Mouse (Mus musculus) hindbrain, embryonic 11.5 days (tissue): ENCODE measurements around the gene Atp8b4. TPM values are rescaled to one million over a fixed set of nuclear protein-coding genes. Genes with fewer than 3 reads are reported as not detected.

Source experiments
- ATAC-seq: fragments of 200-750 bp; cut with Nextera tagmentation; 2 replicates; pipeline ENCODE4 v1.8.0; 2017; ENCODE audit warnings: mild to moderate bottlenecking, moderate TSS enrichment, moderate library complexity; ENCODE audit not compliant: low FRiP score
- DNase-seq: peaks from one replicate; pipeline ENCODE4 v3.0.0-alpha.2; 2015; ENCODE audit warnings: low spot score
- H3K27ac ChIP-seq: fragments of 300-500 bp; sonication (generic); 2 replicates; pipeline ENCODE4 v1.5.1; 2014; ENCODE audit warnings: mild to moderate bottlenecking, low read depth, low read length
- H3K27me3 ChIP-seq: fragments of 300-500 bp; sonication (generic); 2 replicates; pipeline ENCODE4 v1.6.1; 2014; ENCODE audit warnings: mild to moderate bottlenecking, low read length, moderate library complexity, mixed read lengths; ENCODE audit not compliant: control insufficient read depth, insufficient read depth
- H3K36me3 ChIP-seq: fragments of 300-500 bp; sonication (generic); 2 replicates; pipeline ENCODE4 v1.6.1; 2014; ENCODE audit warnings: mild to moderate bottlenecking, low read length, moderate library complexity, mixed read lengths; ENCODE audit not compliant: control insufficient read depth, insufficient read depth
- H3K4me1 ChIP-seq: fragments of 300-500 bp; sonication (generic); replicated peaks from 2 replicates; pipeline ENCODE4 v1.6.1; 2014; ENCODE audit warnings: low read length, mixed read lengths; ENCODE audit not compliant: control insufficient read depth, insufficient read depth
- H3K4me2 ChIP-seq: fragments of 300-500 bp; sonication (generic); replicated peaks from 2 replicates; pipeline ENCODE4 v1.6.1; 2014; ENCODE audit warnings: mild to moderate bottlenecking, low read depth, low read length
- H3K4me3 ChIP-seq: fragments of 300-500 bp; sonication (generic); 2 replicates; pipeline ENCODE4 v1.5.1; 2014; ENCODE audit warnings: low read depth, low read length
- H3K9ac ChIP-seq: fragments of 300-500 bp; sonication (generic); 2 replicates; pipeline ENCODE4 v1.6.1; 2014; ENCODE audit warnings: low read depth, low read length
- H3K9me3 ChIP-seq: fragments of 300-500 bp; sonication (generic); 2 replicates; pipeline ENCODE4 v1.6.1; 2016; ENCODE audit warnings: low read length; ENCODE audit not compliant: control insufficient read depth
- WGBS: fragments of 180-500 bp; shearing (Covaris S2); extraction: QIAGEN DNeasy Blood & Tissue Kit; methylation state at CpG from one replicate; pipeline ENCODE4 v1.1.7; 2014; 5-methylcytosine and 5-hydroxymethylcytosine counted together
- polyA plus RNA-seq: library from polyadenylated mRNA; unstranded; fragments of >200 nt; fragmentation: Nextera tagmentation; extraction: Ambion mirVana; gene quantifications from 2 replicates; pipeline ENCODE4 v1.2.1, GENCODE M21; 2014

The Atp8b4 gene
- polyA plus RNA-seq, 1 experiment from 2014 or later: 0.06 TPM

DNA sequence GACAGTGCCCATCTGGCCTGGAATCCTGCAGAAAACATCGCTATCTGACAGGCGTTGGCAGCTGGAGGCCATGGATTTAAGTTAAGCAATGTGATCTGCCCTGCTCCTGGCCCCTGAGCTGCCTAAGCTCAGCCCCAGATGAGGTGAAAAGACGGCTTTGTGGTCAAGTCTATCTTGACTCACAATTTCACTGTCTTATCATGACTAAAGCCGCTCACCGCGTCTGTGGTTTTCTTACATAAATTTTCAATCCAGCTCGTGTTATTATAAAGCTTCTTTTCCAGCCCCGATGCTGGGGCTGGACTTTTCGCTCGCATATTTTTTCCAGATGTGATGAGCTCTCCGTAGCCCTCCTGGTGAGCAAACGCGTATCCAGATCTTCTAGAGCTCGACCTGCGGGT lies 177.8 kb downstream of the Atp8b4 start:
- H3K36me3 ChIP-seq: no peaks in the 10 kb centered on the region
- ATAC-seq (no peak), DNase-seq (peak; percentile 9)
- H3K4me3 ChIP-seq: no peak overlapping the region
- no peak overlapping the region for H3K9ac ChIP-seq
- H3K27me3 ChIP-seq: no peaks in the 10 kb centered on the region
- WGBS: 77% methylated on average over 15 of the region's 15 CpGs
- H3K27ac ChIP-seq: no peak overlapping the region
- H3K4me1 ChIP-seq: no peaks in the 10 kb centered on the region
- no peaks in the 10 kb centered on the region for H3K9me3 ChIP-seq
- H3K4me2 ChIP-seq: no peak overlapping the region

GRCm38 (mm10) chr2:126318071-126318470 lies 182.4 kb downstream of the Atp8b4 start:
- Histone ChIP-seq H3K9me3 (no peaks in the 10 kb centered on the region), H3K4me2 (no peak overlapping the region), H3K9ac (no peak overlapping the region), H3K36me3 (no peaks in the 10 kb centered on the region), H3K27ac (no peak overlapping the region), H3K4me1 (no peaks in the 10 kb centered on the region), H3K4me3 (no peak overlapping the region), H3K27me3 (no peaks in the 10 kb centered on the region)
- 83% methylated on average over 6 of the region's 6 CpGs for WGBS
- no peak for ATAC-seq
- no peak for DNase-seq

DNA sequence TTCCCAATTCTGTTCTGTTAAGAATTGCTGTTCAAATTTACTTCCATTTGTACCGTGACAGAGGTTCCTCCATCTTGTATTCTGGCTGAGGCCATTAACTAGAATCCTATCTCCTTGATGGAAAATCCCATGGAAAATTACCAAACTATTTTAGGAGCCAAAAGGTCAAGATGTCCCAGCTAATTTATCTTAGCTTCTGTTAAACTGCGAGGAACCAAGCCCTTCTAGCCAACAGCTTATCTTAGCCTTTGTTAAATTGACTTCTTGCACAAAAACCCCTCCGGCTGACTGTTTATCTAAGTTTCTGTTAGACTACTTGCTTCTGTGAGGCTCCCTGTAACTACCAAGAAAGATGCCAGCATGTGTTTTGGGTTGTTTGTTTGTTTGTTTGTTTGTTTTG lies 183.5 kb downstream of the Atp8b4 start:
- Histone ChIP-seq H3K27ac (no peak overlapping the region), H3K4me1 (no peaks in the 10 kb centered on the region), H3K9ac (no peak overlapping the region), H3K36me3 (no peaks in the 10 kb centered on the region), H3K9me3 (no peaks in the 10 kb centered on the region), H3K27me3 (no peaks in the 10 kb centered on the region), H3K4me2 (no peak overlapping the region), H3K4me3 (no peak overlapping the region)
- DNase-seq (no peak), ATAC-seq (no peak)
- WGBS: 79% methylated on average over 3 of the region's 3 CpGs

- no peaks in the 10 kb centered on the region for H3K9me3 ChIP-seq
- no peaks in the 10 kb centered on the region for H3K27me3 ChIP-seq
- H3K4me3 ChIP-seq: no peak overlapping the region
- DNase-seq: no peak
- no peak overlapping the region for H3K9ac ChIP-seq
- H3K27ac ChIP-seq: no peak overlapping the region
- no peaks in the 10 kb centered on the region for H3K4me1 ChIP-seq
- no peak overlapping the region for H3K4me2 ChIP-seq
- no peaks in the 10 kb centered on the region for H3K36me3 ChIP-seq
- 90% methylated on average over 2 of the region's 2 CpGs for WGBS
- no peak for ATAC-seq
Observed at GRCm38 (mm10) chr2:126316346-126316745, 184.1 kb downstream of the Atp8b4 start.

GRCm38 (mm10) chr2:126311056-126311455 lies 189.4 kb downstream of the Atp8b4 start:
- Histone ChIP-seq H3K9ac (no peak overlapping the region), H3K4me3 (no peak overlapping the region), H3K9me3 (no peaks in the 10 kb centered on the region), H3K4me2 (no peak overlapping the region), H3K27me3 (no peaks in the 10 kb centered on the region), H3K36me3 (no peaks in the 10 kb centered on the region), H3K27ac (no peak overlapping the region), H3K4me1 (no peaks in the 10 kb centered on the region)
- no peak for DNase-seq
- WGBS: 52% methylated on average over 1 of the region's 1 CpGs
- no peak for ATAC-seq

DNA sequence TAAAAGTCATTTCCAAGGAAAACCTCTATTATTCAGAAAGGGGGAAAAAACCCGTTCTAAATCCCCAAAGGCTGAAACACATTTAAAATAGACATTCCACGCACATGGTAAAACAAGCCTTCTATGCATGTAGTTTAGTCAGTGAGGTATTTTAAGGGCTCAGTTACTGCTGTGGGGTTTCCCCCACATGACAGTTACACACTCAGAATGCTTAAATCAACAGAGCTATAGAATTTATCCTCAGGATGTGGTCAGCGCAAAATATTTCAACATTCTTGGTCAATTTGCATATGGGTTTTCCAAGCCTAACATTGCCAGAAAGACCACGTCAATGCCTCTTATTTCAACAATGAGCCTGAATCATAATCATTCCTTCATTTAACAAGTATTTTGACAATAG lies 190.5 kb downstream of the Atp8b4 start:
- WGBS: 86% methylated on average over 4 of the region's 4 CpGs
- Histone ChIP-seq H3K4me2 (no peak overlapping the region), H3K27ac (no peak overlapping the region), H3K4me3 (no peak overlapping the region), H3K9ac (no peak overlapping the region), H3K4me1 (no peaks in the 10 kb centered on the region), H3K27me3 (no peaks in the 10 kb centered on the region), H3K36me3 (no peaks in the 10 kb centered on the region), H3K9me3 (no peaks in the 10 kb centered on the region)
- DNase-seq (no peak), ATAC-seq (no peak)

DNA sequence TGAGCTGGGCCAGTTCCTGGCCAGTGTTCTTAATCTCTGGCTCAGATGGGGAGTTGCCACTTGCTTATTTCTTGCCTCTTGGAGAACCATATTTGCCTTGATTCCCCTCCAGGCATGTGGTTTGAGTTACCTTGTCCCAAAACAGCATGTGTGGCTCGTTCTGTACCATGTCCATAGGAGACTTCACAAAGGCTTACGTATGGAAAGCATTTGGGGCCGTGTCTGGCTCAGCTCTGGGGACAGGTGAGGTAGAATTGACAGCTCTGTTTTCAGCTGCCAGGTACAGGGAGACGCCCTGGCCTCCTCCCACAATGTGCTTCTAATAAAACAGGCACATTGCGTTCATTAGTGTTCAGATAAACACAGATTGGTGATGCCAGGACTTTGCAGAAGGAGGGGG lies 195.9 kb downstream of the Atp8b4 start:
- no peaks in the 10 kb centered on the region for H3K9me3 ChIP-seq
- no peak overlapping the region for H3K9ac ChIP-seq
- 71% methylated on average over 5 of the region's 5 CpGs for WGBS
- H3K4me1 ChIP-seq: no peaks in the 10 kb centered on the region
- H3K36me3 ChIP-seq: no peaks in the 10 kb centered on the region
- DNase-seq (no peak), ATAC-seq (no peak)
- H3K4me3 ChIP-seq: no peak overlapping the region
- H3K27me3 ChIP-seq: no peaks in the 10 kb centered on the region
- H3K27ac ChIP-seq: no peak overlapping the region
- H3K4me2 ChIP-seq: no peak overlapping the region

DNA sequence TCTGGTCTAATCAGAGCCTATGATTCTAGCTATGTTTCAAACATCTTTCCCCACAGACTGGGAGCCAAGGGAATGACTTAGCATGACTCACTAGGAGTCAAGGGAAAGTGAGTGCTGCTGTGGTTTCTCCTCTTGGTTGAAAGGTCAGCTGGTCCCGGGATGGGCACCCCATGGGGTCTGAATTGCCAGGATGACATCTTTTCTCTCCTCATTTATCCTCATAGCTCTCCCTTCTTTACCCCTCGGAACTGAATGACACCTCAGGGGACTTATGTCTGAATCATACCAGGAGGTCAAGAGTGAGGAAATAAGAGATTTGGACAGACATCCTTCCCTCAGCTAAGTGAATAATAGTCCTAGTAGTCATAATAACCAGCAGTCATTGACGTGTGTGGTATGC lies 197.2 kb downstream of the Atp8b4 start:
- H3K27ac ChIP-seq: no peak overlapping the region
- H3K4me2 ChIP-seq: no peak overlapping the region
- DNase-seq (no peak), ATAC-seq (no peak)
- H3K4me1 ChIP-seq: no peaks in the 10 kb centered on the region
- H3K36me3 ChIP-seq: no peaks in the 10 kb centered on the region
- 37% methylated on average over 3 of the region's 3 CpGs for WGBS
- H3K4me3 ChIP-seq: no peak overlapping the region
- H3K27me3 ChIP-seq: no peaks in the 10 kb centered on the region
- H3K9me3 ChIP-seq: no peaks in the 10 kb centered on the region
- no peak overlapping the region for H3K9ac ChIP-seq

- Histone ChIP-seq H3K27ac (no peak overlapping the region), H3K9ac (no peak overlapping the region), H3K27me3 (no peaks in the 10 kb centered on the region), H3K9me3 (no peaks in the 10 kb centered on the region), H3K36me3 (no peaks in the 10 kb centered on the region), H3K4me3 (no peak overlapping the region), H3K4me2 (no peak overlapping the region), H3K4me1 (no peaks in the 10 kb centered on the region)
- DNase-seq: no peak
- WGBS: 57% methylated on average over 3 of the region's 3 CpGs
- no peak for ATAC-seq
Observed at GRCm38 (mm10) chr2:126302381-126302780, 198.1 kb downstream of the Atp8b4 start.
